Mouse (Mus musculus) testis, adult 10 weeks (tissue): ENCODE measurements around the gene Spata2. TPM values are rescaled to one million over a fixed set of nuclear protein-coding genes. Genes with fewer than 3 reads are reported as not detected.

Source experiments
- polyA plus RNA-seq: library from polyadenylated mRNA; stranded (reverse); fragments of 350-450 nt; fragmentation: Illumina TruSeq; extraction: RNeasy Lipid Tissue Mini Kit (QIAGEN cat#74804); gene quantifications from one replicate; pipeline ENCODE4 v1.2.3, GENCODE M21; 2014; ENCODE audit warnings: low read depth, low replicate concordance

Spata2 gene
- polyA plus RNA-seq: 3.0 TPM

DNA sequence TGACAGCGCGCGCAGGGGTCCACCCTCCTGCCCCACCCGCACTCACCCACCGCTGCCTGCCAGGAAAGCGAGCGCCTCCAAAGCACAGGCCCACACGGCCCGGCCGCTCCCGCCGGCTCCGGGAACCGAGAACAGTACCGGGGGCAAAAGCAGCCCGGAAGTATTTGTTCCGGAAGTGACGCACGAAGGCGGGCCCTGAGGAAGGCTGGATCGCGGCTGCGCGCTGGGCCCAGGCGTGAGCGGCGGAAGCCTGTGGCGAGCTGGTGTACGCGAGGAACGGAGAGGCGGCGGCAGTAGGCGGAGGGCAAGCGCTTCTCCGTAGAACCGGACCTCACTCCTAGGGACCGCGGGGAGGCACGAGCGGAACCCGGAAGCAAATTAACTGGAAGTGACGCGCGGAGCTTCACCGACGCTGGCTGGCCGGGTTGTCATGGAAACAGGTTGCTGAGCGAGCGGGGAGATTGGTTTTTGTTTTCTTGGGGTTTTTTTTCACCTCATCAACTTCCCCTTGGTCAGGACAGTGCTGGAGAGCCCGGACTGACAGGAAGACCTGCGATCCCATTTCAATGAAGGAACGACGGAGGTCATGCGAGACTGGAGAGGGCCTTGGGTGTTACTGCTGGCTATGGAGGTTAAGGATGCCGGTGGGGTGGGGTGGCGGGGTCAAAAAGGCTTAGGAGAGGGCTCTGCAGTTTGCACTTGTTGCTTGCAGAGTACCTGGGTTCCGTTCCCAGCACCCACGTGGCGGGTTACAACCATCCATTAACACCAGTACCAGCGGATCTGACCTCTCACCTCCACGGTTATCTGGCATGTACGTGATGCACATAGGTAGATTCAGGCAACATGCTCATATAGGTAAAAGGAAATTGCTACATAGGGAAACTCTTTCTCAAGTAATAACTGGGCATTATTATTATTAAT, at the start of gene Spata2:
Spata2 (minus strand) TSS at position 175 of the 924 bp plus-strand sequence.

DNA sequence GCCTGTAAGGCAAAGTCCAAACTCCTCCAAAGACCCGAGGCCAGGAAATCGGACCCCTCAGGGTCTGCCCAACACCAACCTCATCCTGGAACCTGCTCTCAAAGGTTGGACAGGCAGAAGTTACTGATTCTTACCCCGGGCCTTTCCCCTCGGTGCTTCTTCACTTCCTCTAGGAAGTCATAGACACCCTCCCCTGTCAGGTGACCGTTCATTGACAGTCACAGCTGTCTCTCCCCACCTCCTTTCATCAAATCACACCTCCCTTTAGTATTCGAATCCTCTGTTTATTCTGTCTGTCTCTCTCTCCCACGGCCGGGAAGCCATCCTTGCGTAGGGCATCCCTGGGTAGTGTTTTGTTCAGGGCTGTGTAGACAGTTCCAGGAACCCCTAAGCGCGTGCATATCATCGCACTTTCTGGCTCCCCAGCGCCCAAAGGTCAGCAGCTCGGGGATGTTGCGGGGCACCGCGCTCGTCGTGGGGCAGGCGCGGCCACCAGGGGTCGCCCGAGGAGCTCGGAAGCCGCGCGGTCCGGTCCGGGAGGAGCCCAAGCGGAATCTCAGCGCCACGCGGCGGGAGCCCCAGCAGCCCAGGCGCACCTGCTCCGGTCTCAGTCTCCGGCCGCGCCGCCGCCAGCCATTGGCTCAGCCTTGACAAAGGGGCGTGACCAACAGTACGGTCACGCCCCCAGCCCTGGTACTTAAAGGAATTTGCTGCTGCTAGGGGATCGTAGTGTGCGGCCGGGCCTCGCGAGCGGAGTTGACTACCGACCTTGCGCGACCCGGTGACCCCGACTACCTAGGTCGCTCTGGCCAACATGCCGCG, 45.0 kb upstream of the Spata2 start, which contains the start of gene Snai1:
Snai1 (plus strand) TSS at position 720 of the 822 bp plus-strand sequence.

DNA sequence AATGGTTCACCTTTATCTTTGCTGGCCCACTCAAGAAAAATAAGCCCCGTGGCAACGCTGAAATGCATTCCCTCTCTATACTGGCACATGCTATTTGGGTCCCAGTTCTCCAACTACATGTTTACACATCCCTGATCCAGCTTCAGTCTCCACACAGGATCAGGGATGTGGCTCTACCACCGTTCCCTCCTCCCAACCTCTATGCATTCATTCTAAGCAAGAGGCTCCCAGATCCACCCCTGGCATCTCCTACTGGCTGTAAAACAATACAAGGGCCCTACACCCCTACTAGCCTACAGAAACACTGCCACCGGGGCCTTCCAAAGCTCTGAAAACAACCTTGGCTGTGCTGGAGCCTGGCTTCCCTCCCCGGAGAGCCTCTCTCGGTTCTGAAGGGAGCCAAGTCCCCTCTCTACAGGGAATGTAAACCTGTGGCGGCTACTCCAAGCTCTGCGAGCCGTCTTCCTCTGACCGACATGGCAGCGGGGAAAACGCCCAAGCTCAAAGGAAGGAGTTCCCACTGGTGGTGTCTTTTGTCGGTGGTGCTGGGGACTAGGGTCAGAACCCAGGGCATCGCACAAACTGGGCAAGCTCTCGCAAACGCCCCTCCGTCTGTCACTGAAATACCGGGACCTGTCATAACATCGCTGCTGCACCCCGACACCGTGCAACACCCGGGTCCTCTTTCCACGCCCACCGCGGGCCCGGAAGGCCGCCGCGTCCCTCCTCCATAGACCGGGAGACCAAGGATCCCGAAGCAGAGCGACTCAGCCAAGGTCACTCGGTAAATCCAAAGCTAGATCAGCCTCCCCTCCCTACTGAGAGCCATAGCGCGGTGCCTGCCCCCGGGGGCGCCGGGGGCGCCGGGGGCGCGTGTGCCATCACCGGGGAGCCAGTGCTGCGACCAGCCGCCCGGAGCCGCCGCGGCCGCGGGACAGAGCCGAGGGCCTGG, 654 bp downstream of the Spata2 start, which contains the start of gene Rnf114:
Rnf114 (plus strand) TSS at position 889 of the 952 bp plus-strand sequence.

Other genes with a start within 250 kb of the Spata2 start
- 1.4 TPM for gene B4galt5, start 143.7 kb downstream of the Spata2 start, polyA plus RNA-seq
- gene Slc9a8, start 71.2 kb downstream of the Spata2 start, polyA plus RNA-seq: 21.3 TPM
- 19.2 TPM for gene Rnf114, start 242 bp downstream of the Spata2 start, polyA plus RNA-seq
- 0.17 TPM for gene Snai1, start 45.3 kb upstream of the Spata2 start, polyA plus RNA-seq
- 37.9 TPM for gene Ube2v1, start 139.2 kb upstream of the Spata2 start, polyA plus RNA-seq
- not detected for gene Gm20431, start 168.6 kb upstream of the Spata2 start, polyA plus RNA-seq
- 0.59 TPM for gene Cebpb, start 196.0 kb upstream of the Spata2 start, polyA plus RNA-seq
- gene Tmem189, start 196.9 kb upstream of the Spata2 start, polyA plus RNA-seq: 3.6 TPM